Mouse (Mus musculus) kidney, adult 11 months (tissue): ENCODE data around the gene Fst.

Experiments
- DNase-seq: peaks from one replicate; pipeline ENCODE4 v3.0.0; 2022

The Fst gene

GRCm38 (mm10) chr13:114412326-114412725 is 46.4 kb downstream of the Fst start:
- no peak for DNase-seq

- DNase-seq, result no peak
Measured at GRCm38 (mm10) chr13:114406866-114407265, 51.9 kb downstream of the Fst start.

- DNase-seq, result no peak
Measured at GRCm38 (mm10) chr13:114406424-114406823, 52.3 kb downstream of the Fst start.

GRCm38 (mm10) chr13:114405100-114405715 is 53.5 kb downstream of the Fst start:
- DNase-seq, result no peak
